Mouse (Mus musculus) megakaryocyte, embryonic 14.5 days (primary cell): ENCODE data around the gene Ppdpf.

ENCODE experiments used
- FLI1 ChIP-seq: IDR thresholded peaks from 2 replicates; pipeline ENCODE4 v1.6.1; 2012; ENCODE audit warnings: low read length, inconsistent platforms, mixed read lengths
- GATA1 ChIP-seq: IDR thresholded peaks from 3 replicates; pipeline ENCODE4 v1.6.1; 2012; ENCODE audit warnings: mixed read lengths, low read length, inconsistent platforms, borderline replicate concordance

DNA sequence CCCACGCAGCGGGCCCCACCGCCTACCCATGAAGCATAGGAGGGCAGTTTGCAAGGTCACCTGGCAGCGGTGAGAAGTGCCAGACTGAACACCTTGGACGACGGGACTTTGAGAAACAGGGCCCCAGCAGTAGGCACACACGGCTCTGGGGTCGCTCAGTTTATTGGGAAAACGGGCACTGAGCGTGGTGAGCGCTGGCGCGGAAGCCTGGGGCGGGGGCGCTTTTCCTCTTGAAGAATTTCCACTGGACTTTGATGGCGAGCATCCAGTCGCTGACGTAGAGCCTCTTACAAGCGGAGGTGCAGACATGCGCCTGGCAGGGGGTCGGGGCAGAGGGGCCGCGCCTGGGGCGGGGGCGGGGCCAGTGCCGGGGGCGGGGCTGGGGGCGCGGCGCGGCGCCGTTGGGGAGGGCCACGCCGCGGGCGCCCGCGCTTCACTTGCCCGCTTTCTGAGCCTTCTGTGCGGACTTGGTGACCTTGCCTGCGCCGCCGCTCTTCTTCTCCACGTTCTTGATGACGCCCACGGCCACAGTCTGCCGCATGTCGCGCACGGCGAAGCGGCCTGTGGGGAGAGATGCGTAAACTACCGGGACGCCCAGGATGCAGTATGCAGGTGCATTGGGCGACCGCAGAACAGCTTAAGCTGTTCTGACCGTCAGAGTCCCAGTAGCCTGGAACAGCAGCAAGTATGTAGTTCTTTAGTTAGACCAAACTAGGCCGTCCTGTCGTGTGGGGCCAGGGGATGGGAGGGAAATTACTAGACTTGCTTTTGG, 39.3 kb upstream of the Ppdpf start:
- no peak for TF ChIP-seq GATA1
- no peak for TF ChIP-seq FLI1
